In the genomic region with DNA sequence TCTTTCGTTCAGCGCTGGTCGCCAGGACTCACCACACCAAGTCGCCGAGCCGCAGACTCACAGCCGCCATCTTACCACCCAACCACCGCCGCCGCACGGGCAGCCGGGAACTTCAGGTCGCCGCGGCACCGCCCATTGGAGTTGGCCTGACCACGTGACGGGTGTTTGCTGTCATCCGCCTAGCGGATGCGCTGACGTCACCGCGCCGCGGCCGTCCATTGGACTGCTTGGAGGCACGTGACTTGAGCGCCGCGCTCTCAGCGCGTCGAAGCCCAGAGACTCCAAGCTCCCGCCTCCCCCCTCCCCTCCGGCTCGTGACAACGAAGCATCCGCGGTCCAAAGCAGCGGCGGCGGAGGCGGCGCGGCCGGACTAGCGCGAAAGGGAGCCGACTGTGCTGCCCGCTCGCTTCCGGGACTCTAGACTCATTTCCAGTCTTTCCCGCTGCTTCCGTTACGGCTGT, we compare ENCODE assay signal across 8 mouse cellular contexts. TPM values are rescaled to one million over a fixed set of nuclear protein-coding genes. Genes with fewer than 3 reads are reported as not detected.
DNase-seq lines count a peak whose midpoint lies in the region; ATAC-seq lines count a peak whose summit lies in the region.

A gene (minus strand): TSS at position 90 of the 461 bp plus-strand sequence.
A gene (plus strand): TSS at position 284 of the 461 bp plus-strand sequence.

- H3K27ac ChIP-seq in heart, embryonic 10.5 days: peak within 1 kb of the TSS; percentile 95
- H3K27ac ChIP-seq in kidney, embryonic 15.5 days: peak within 1 kb of the TSS; percentile 99

- peaks cover 16% of the 10 kb centered on the region for H3K4me1 ChIP-seq in heart, embryonic 10.5 days
- peaks cover 24% of the 10 kb centered on the region for H3K4me1 ChIP-seq in kidney, embryonic 15.5 days

- peak within 1 kb of the TSS; percentile 96 for H3K4me3 ChIP-seq in heart, embryonic 10.5 days
- peak within 1 kb of the TSS; percentile 99 for H3K4me3 ChIP-seq in kidney, embryonic 15.5 days (replicated peaks)

- H3K4me2 ChIP-seq in kidney, embryonic 15.5 days: peak within 1 kb of the TSS; percentile 73

- DNase-seq in B cell, adult 2 months: peak; percentile 98 to 99
- peak; percentile 100 for DNase-seq in brain, adult 2 months (ENCODE audit: low read depth, low spot score)
- DNase-seq in heart, embryonic 10.5 days (ENCODE audit: low spot score): peak; percentile 99
- DNase-seq in liver: peak; percentile 99
- peak; percentile 99 for DNase-seq in spleen, postnatal 4 days (ENCODE audit: low spot score in 2 of 2)

- H3K27me3 ChIP-seq in heart, embryonic 10.5 days (ENCODE audit: insufficient read depth, poor library complexity, severe bottlenecking): no peaks in the 10 kb centered on the region
- H3K27me3 ChIP-seq in kidney, embryonic 15.5 days: no peaks in the 10 kb centered on the region

- WGBS in heart, embryonic 10.5 days: 0% methylated on average over 56 of the region's 56 CpGs
- 0% methylated on average over 56 of the region's 56 CpGs for WGBS in kidney, embryonic 15.5 days

- ATAC-seq in erythroblast, adult 5-6 weeks (replicated peaks; ENCODE audit: low FRiP score, poor library complexity, severe bottlenecking): peak; percentile 94
- peak; percentile 99 for ATAC-seq in kidney, embryonic 15.5 days (replicated peaks; ENCODE audit: low FRiP score)
- ATAC-seq in monocyte, adult 5-6 weeks (replicated peaks; ENCODE audit: insufficient number of reproducible peaks, low FRiP score, low TSS enrichment, poor library complexity, severe bottlenecking): peak; percentile 91

- peaks cover 41% of the 10 kb centered on the region for H3K36me3 ChIP-seq in heart, embryonic 10.5 days
- H3K36me3 ChIP-seq in kidney, embryonic 15.5 days: peaks cover 49% of the 10 kb centered on the region

- no peaks in the 10 kb centered on the region for H3K9me3 ChIP-seq in heart, embryonic 10.5 days
- no peaks in the 10 kb centered on the region for H3K9me3 ChIP-seq in kidney, embryonic 15.5 days (replicated peaks)

- peak within 1 kb of the TSS; percentile 91 for H3K9ac ChIP-seq in kidney, embryonic 15.5 days

RNA-seq across cellular contexts. Expression of the first gene that starts in this region (rescaled TPM):
- total RNA-seq in erythroblast, adult 5-6 weeks (2015; ENCODE audit: low replicate concordance): 29.0 and 43.9 TPM in 2 replicates
- 42.1 and 57.2 TPM in 2 replicates for total RNA-seq in erythroblast, adult 5-6 weeks (2017; ENCODE audit: low replicate concordance)
- 129 and 130 TPM in 2 replicates for polyA plus RNA-seq in heart, embryonic 10.5 days (2016; fragmentation: Nextera tagmentation; extraction: Ambion mirVana)
- 162 and 164 TPM in 2 replicates for polyA plus RNA-seq in kidney, embryonic 15.5 days (2015; fragmentation: Nextera tagmentation; extraction: Ambion mirVana)
- total RNA-seq in monocyte, adult 5-6 weeks (2017): 129 to 168 TPM (median 139 TPM) in 3 replicates

RNA-seq across cellular contexts. Expression of the second gene that starts in this region (rescaled TPM):
- 16.1 and 19.6 TPM in 2 replicates for total RNA-seq in erythroblast, adult 5-6 weeks (2015; ENCODE audit: low replicate concordance)
- total RNA-seq in erythroblast, adult 5-6 weeks (2017; ENCODE audit: low replicate concordance): 23.6 and 31.4 TPM in 2 replicates
- 13.3 and 15.7 TPM in 2 replicates for polyA plus RNA-seq in heart, embryonic 10.5 days (2016; fragmentation: Nextera tagmentation; extraction: Ambion mirVana)
- 18.5 and 19.9 TPM in 2 replicates for polyA plus RNA-seq in kidney, embryonic 15.5 days (2015; fragmentation: Nextera tagmentation; extraction: Ambion mirVana)
- 55.2 to 74.4 TPM (median 61.2 TPM) in 3 replicates for total RNA-seq in monocyte, adult 5-6 weeks (2017)

Comparison
In these comparisons a context has a peak if more than half of its experiments do, and no peak if none do; other contexts are left out.
1. Peak in every context shown above with its lines: DNase-seq, ATAC-seq, H3K4me3 ChIP-seq and H3K27ac ChIP-seq.